Mouse (Mus musculus) midbrain, embryonic 13.5 days (tissue): ENCODE data around the gene Pla2g4c. TPM values are rescaled to one million over a fixed set of nuclear protein-coding genes. Genes with fewer than 3 reads are reported as not detected.

Experiments used
- polyA plus RNA-seq: library from polyadenylated mRNA; unstranded; fragments of >200 nt; fragmentation: Nextera tagmentation; extraction: Ambion mirVana; gene quantifications from 2 replicates; pipeline ENCODE4 v1.2.1, GENCODE M21; 2015

The Pla2g4c gene
- polyA plus RNA-seq, 1 experiment from 2014 or later, result 0.77 TPM

Other genes with a start within 250 kb of the Pla2g4c start
- 0.03 and 0.04 TPM in 2 replicates for gene Vmn1r85, start 229.5 kb upstream of the Pla2g4c start, polyA plus RNA-seq
- not detected in 2 replicates for gene Vmn1r86, start 204.7 kb upstream of the Pla2g4c start, polyA plus RNA-seq
- gene Vmn1r87, start 184.5 kb upstream of the Pla2g4c start, polyA plus RNA-seq, result not detected in 2 replicates
- not detected in 2 replicates for gene Vmn1r88, start 165.1 kb upstream of the Pla2g4c start, polyA plus RNA-seq
- not detected in 2 replicates for gene Vmn1r89, start 111.6 kb upstream of the Pla2g4c start, polyA plus RNA-seq
- gene Lig1, start 47.4 kb upstream of the Pla2g4c start, polyA plus RNA-seq, result 52.5 and 57.2 TPM in 2 replicates
- gene Zswim9, start 45.9 kb upstream of the Pla2g4c start, polyA plus RNA-seq, result 16.0 and 16.6 TPM in 2 replicates
- gene Cabp5, start 73.5 kb downstream of the Pla2g4c start, polyA plus RNA-seq, result 0.30 TPM in 1 of 2 replicates, not detected in the other
- not detected in 2 replicates for gene Bsph1, start 126.2 kb downstream of the Pla2g4c start, polyA plus RNA-seq
- not detected in 2 replicates for gene Bsph2, start 246.4 kb downstream of the Pla2g4c start, polyA plus RNA-seq